Mouse (Mus musculus) kidney, postnatal 25 days (tissue): ENCODE measurements around the gene Sez6l.

Experiments used
- DNase-seq, 2 experiments: peaks; one replicate each; pipeline ENCODE4 v3.0.0; 2021; ENCODE audit warnings: mixed read lengths in 2 of 2

The Sez6l gene

GRCm38 (mm10) chr5:112533312-112534075 lies 43.5 kb downstream of the Sez6l start:
- no peak for DNase-seq

GRCm38 (mm10) chr5:112532894-112533293 lies 44.1 kb downstream of the Sez6l start:
- no peak for DNase-seq

GRCm38 (mm10) chr5:112532210-112532609 lies 44.8 kb downstream of the Sez6l start:
- peak in 1 of 2 experiments; percentile 16 for DNase-seq

- DNase-seq = no peak
Observed at GRCm38 (mm10) chr5:112531111-112531510, 45.9 kb downstream of the Sez6l start.

- DNase-seq = no peak
Observed at GRCm38 (mm10) chr5:112526936-112527335, 50.0 kb downstream of the Sez6l start.

GRCm38 (mm10) chr5:112526435-112526834 lies 50.5 kb downstream of the Sez6l start:
- DNase-seq = no peak

- no peak for DNase-seq
Observed at GRCm38 (mm10) chr5:112525980-112526379, 51.0 kb downstream of the Sez6l start.

- DNase-seq = no peak
Observed at GRCm38 (mm10) chr5:112525271-112525670, 51.7 kb downstream of the Sez6l start.

GRCm38 (mm10) chr5:112523796-112524195 lies 53.2 kb downstream of the Sez6l start:
- DNase-seq = no peak

- DNase-seq = no peak
Observed at GRCm38 (mm10) chr5:112523331-112523730, 53.7 kb downstream of the Sez6l start.

- no peak for DNase-seq
Observed at GRCm38 (mm10) chr5:112521703-112522527, 55.1 kb downstream of the Sez6l start.

- no peak for DNase-seq
Observed at GRCm38 (mm10) chr5:112520826-112521702, 55.9 kb downstream of the Sez6l start.

- no peak for DNase-seq
Observed at GRCm38 (mm10) chr5:112518773-112519172, 58.2 kb downstream of the Sez6l start.

- DNase-seq = no peak
Observed at GRCm38 (mm10) chr5:112517454-112517853, 59.5 kb downstream of the Sez6l start.

- no peak for DNase-seq
Observed at GRCm38 (mm10) chr5:112516527-112516926, 60.5 kb downstream of the Sez6l start.

- no peak for DNase-seq
Observed at GRCm38 (mm10) chr5:112510351-112510750, 66.6 kb downstream of the Sez6l start.

GRCm38 (mm10) chr5:112509916-112510315 lies 67.1 kb downstream of the Sez6l start:
- no peak for DNase-seq

GRCm38 (mm10) chr5:112505595-112505994 lies 71.4 kb downstream of the Sez6l start:
- DNase-seq = no peak

GRCm38 (mm10) chr5:112501384-112501783 lies 75.6 kb downstream of the Sez6l start:
- no peak for DNase-seq

- DNase-seq = no peak
Observed at GRCm38 (mm10) chr5:112499918-112500682, 76.9 kb downstream of the Sez6l start.

GRCm38 (mm10) chr5:112498921-112499917 lies 77.8 kb downstream of the Sez6l start:
- no peak for DNase-seq
